Mouse (Mus musculus) olfactory bulb, adult 2 months (tissue): Measurements from ENCODE around the gene Fbxo44. TPM values are rescaled to one million over a fixed set of nuclear protein-coding genes. Genes with fewer than 3 reads are reported as not detected.
A peak's percentile ranks its signal among the peaks of the same experiment; 100 is the strongest.
"Not testable (repeated sequence)": the region's sequence is repeated elsewhere in the genome, so short reads cannot be mapped to it uniquely, and the experiment has no call there.

Source experiments
- H3K27ac ChIP-seq: fragments of 200-500 bp; 2 replicates; pipeline ENCODE4 v1.5.1; 2012; ENCODE audit warnings: low read depth, low read length; ENCODE audit not compliant: insufficient read depth
- H3K4me1 ChIP-seq: fragments of 200-500 bp; 2 replicates; pipeline ENCODE4 v1.6.1; 2012; ENCODE audit warnings: low read length; ENCODE audit not compliant: control insufficient read depth, insufficient read depth
- H3K4me3 ChIP-seq: fragments of 200-500 bp; 2 replicates; pipeline ENCODE4 v1.5.1; 2012; ENCODE audit warnings: mild to moderate bottlenecking, low read depth, low read length, moderate library complexity; ENCODE audit not compliant: insufficient read depth
- CTCF ChIP-seq: fragments of 200-500 bp; IDR thresholded peaks from 2 replicates; pipeline ENCODE4 v1.5.1; 2012; ENCODE audit warnings: low read depth, mild to moderate bottlenecking, low read length, moderate library complexity; ENCODE audit not compliant: insufficient read depth
- POLR2A ChIP-seq: fragments of 200-500 bp; IDR thresholded peaks from 2 replicates; pipeline ENCODE4 v1.6.1; 2012; ENCODE audit warnings: mild to moderate bottlenecking, low read depth, low read length, moderate library complexity; ENCODE audit not compliant: insufficient read depth
- WGBS: fragments of 180-500 bp; shearing (Covaris S2); methylation state at CpG from one replicate; pipeline ENCODE4 v1.1.7; 2018; 5-methylcytosine and 5-hydroxymethylcytosine counted together
- polyA plus RNA-seq: library from polyadenylated mRNA; stranded (reverse); fragments of >200 nt; gene quantifications from 2 replicates; pipeline ENCODE4 v1.2.4, GENCODE M21; 2012; ENCODE audit warnings: low replicate concordance; ENCODE audit not compliant: missing spikeins, insufficient read depth, insufficient read length

Fbxo44 gene
- polyA plus RNA-seq: not detected in 2 replicates

- H3K4me3 ChIP-seq: peak within 1 kb of the TSS; percentile 95
- peak within 1 kb of the TSS; percentile 85 for H3K27ac ChIP-seq
- no peak for TF ChIP-seq POLR2A
- no peak for TF ChIP-seq CTCF
- peaks cover 41% of the 10 kb centered on the region for H3K4me1 ChIP-seq
- 4% methylated on average over 43 of the region's 43 CpGs for WGBS
Observed at GRCm38 (mm10) chr4:148160436-148161390, at the start of gene Fbxo44, which contains the start of gene Fbxo2. Gene Fbxo44, minus strand, starts transcription at chr4:148160482. Gene Fbxo2, plus strand, starts transcription at chr4:148160621.

GRCm38 (mm10) chr4:148204873-148205232 is 44.6 kb upstream of the Fbxo44 start:
- Histone ChIP-seq H3K4me1 (0 out of 2 replicates have a peak, but pooled peaks cover 2% of the 10 kb centered on the region), H3K4me3 (no peak overlapping the region), H3K27ac (no peak overlapping the region)
- 46% methylated on average over 6 of the region's 6 CpGs for WGBS
- TF ChIP-seq POLR2A (no peak), CTCF (no peak)

GRCm38 (mm10) chr4:148204061-148204872 is 44.0 kb upstream of the Fbxo44 start:
- TF ChIP-seq CTCF: no peak
- TF ChIP-seq POLR2A: no peak
- H3K4me3 ChIP-seq: no peak overlapping the region
- WGBS: 56% methylated on average over 15 of the region's 15 CpGs
- 0 out of 2 replicates have a peak, but pooled peaks cover 2% of the 10 kb centered on the region for H3K4me1 ChIP-seq
- H3K27ac ChIP-seq: no peak overlapping the region

GRCm38 (mm10) chr4:148203557-148203956 is 43.3 kb upstream of the Fbxo44 start:
- H3K27ac ChIP-seq: no peak overlapping the region
- peaks cover 7% of the 10 kb centered on the region; the same call in 1 of the 2 replicates for H3K4me1 ChIP-seq
- TF ChIP-seq CTCF (no peak), POLR2A (no peak)
- 92% methylated on average over 2 of the region's 2 CpGs for WGBS
- H3K4me3 ChIP-seq: no peak overlapping the region

GRCm38 (mm10) chr4:148198721-148199120 is 38.4 kb upstream of the Fbxo44 start:
- Histone ChIP-seq H3K27ac (no peak overlapping the region), H3K4me1 (peaks cover 5% of the 10 kb centered on the region; the same call in 1 of the 2 replicates), H3K4me3 (no peak overlapping the region)
- TF ChIP-seq CTCF: no peak
- TF ChIP-seq POLR2A: no peak
- 34% methylated on average over 10 of the region's 10 CpGs for WGBS

GRCm38 (mm10) chr4:148194400-148194799 is 34.1 kb upstream of the Fbxo44 start:
- Histone ChIP-seq H3K4me1 (peaks cover 5% of the 10 kb centered on the region; the same call in 1 of the 2 replicates), H3K27ac (no peak overlapping the region), H3K4me3 (no peak overlapping the region)
- TF ChIP-seq CTCF (no peak), POLR2A (no peak)

GRCm38 (mm10) chr4:148192707-148193245 is 32.5 kb upstream of the Fbxo44 start:
- H3K27ac ChIP-seq: no peak overlapping the region
- no peak overlapping the region for H3K4me3 ChIP-seq
- no peaks in the 10 kb centered on the region for H3K4me1 ChIP-seq
- 71% methylated on average over 11 of the region's 11 CpGs for WGBS
- TF ChIP-seq CTCF: no peak
- TF ChIP-seq POLR2A: no peak

GRCm38 (mm10) chr4:148188767-148189166 is 28.5 kb upstream of the Fbxo44 start:
- H3K27ac ChIP-seq, H3K4me3 ChIP-seq, H3K4me1 ChIP-seq: not testable (repeated sequence)
- WGBS: 79% methylated on average over 1 of the region's 1 CpGs

- H3K4me1 ChIP-seq: peaks cover 5% of the 10 kb centered on the region; the same call in 1 of the 2 replicates
- TF ChIP-seq CTCF (no peak), POLR2A (no peak)
- no peak overlapping the region for H3K27ac ChIP-seq
- no peak overlapping the region for H3K4me3 ChIP-seq
- WGBS: 77% methylated on average over 4 of the region's 4 CpGs
Observed at GRCm38 (mm10) chr4:148185819-148186218, 25.5 kb upstream of the Fbxo44 start.
